12 mouse cellular contexts compared by ENCODE assay signal in the genomic region with DNA sequence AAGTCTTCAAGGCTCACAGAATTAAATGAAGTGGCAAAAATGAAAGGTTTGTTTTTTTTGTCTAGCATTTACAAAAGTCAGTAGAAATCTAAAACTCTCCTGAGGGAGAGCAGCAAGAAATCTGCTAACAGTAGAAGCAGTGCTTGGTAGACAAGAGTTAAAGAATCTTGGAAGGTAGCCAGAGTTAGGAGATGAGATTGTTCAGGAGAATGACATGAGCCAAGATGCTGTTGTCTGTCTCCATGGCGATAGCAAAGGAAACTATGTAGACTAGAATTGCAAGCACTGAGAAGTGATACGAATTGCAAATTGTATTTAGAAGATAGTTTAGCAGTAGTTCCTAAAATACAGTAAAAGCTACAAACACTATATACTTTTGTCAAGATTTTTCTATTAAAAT. TPM values are rescaled to one million over a fixed set of nuclear protein-coding genes. Genes with fewer than 3 reads are reported as not detected.
DNase-seq lines count a peak whose midpoint lies in the region; ATAC-seq lines count a peak whose summit lies in the region.
"Had no signal": no experiment of that assay in that cellular context is flagged by ENCODE, and none has a peak within 500 bp of the region (broad histone marks: within the 10 kb centered on the region; RNA-seq: fewer than 3 reads in every experiment).

No protein-coding gene starts in this region.

- H3K36me3 ChIP-seq in hindbrain, embryonic 14.5 days (replicated peaks; ENCODE audit: control insufficient read depth, insufficient read depth), result peaks cover 49% of the 10 kb centered on the region
- H3K36me3 ChIP-seq in hindbrain, embryonic 10.5 days, result peaks cover 53% of the 10 kb centered on the region
- peaks cover 37% of the 10 kb centered on the region for H3K36me3 ChIP-seq in midbrain, embryonic 14.5 days (ENCODE audit: control insufficient read depth, insufficient read depth, low read length)
- H3K36me3 ChIP-seq in midbrain, embryonic 10.5 days, result peaks cover 57% of the 10 kb centered on the region

- H3K4me1 ChIP-seq in hindbrain, embryonic 14.5 days (replicated peaks; ENCODE audit: control insufficient read depth, insufficient read depth, low read length), result peaks cover 17% of the 10 kb centered on the region
- H3K4me1 ChIP-seq in hindbrain, embryonic 10.5 days (replicated peaks), result peaks cover 27% of the 10 kb centered on the region
- H3K4me1 ChIP-seq in midbrain, embryonic 14.5 days (ENCODE audit: control insufficient read depth, insufficient read depth, low read length), result peaks cover 27% of the 10 kb centered on the region
- peaks cover 32% of the 10 kb centered on the region for H3K4me1 ChIP-seq in midbrain, embryonic 10.5 days

- ATAC-seq in hindbrain, embryonic 14.5 days (ENCODE audit: low FRiP score), result no peak
- ATAC-seq in midbrain, embryonic 14.5 days (ENCODE audit: low FRiP score, low TSS enrichment), result no peak
- ATAC-seq: inflammation-experienced regulatory T-cells, adult 6 months had no signal

- H3K4me3 ChIP-seq in hindbrain, embryonic 14.5 days (replicated peaks; ENCODE audit: low read length), result no peak overlapping the region
- no peak overlapping the region for H3K4me3 ChIP-seq in hindbrain, embryonic 10.5 days
- H3K4me3 ChIP-seq in midbrain, embryonic 14.5 days (replicated peaks; ENCODE audit: low read depth, low read length), result no peak overlapping the region
- H3K4me3 ChIP-seq in midbrain, embryonic 10.5 days, result no peak overlapping the region
- H3K4me3 ChIP-seq: embryonic facial prominence, embryonic 12.5 days had no signal

- 21% methylated on average over 2 of the region's 2 CpGs for WGBS in hindbrain, embryonic 14.5 days
- 69% methylated on average over 2 of the region's 2 CpGs for WGBS in hindbrain, embryonic 10.5 days
- WGBS in midbrain, embryonic 14.5 days, result 30% methylated on average over 2 of the region's 2 CpGs
- 78% methylated on average over 2 of the region's 2 CpGs for WGBS in midbrain, embryonic 10.5 days

- H3K4me2 ChIP-seq in hindbrain, embryonic 14.5 days (replicated peaks), result no peak overlapping the region
- 0 out of 2 replicates have a peak overlapping the region, but pooled peaks have one; percentile 6 for H3K4me2 ChIP-seq in midbrain, embryonic 14.5 days (ENCODE audit: low read length)
- H3K4me2 ChIP-seq: embryonic facial prominence, embryonic 12.5 days had no signal

- no peaks in the 10 kb centered on the region for H3K9me3 ChIP-seq in hindbrain, embryonic 14.5 days (ENCODE audit: control insufficient read depth, low read length)
- no peaks in the 10 kb centered on the region for H3K9me3 ChIP-seq in hindbrain, embryonic 10.5 days
- H3K9me3 ChIP-seq in midbrain, embryonic 14.5 days (ENCODE audit: control insufficient read depth, low read length), result no peaks in the 10 kb centered on the region
- H3K9me3 ChIP-seq in midbrain, embryonic 10.5 days (replicated peaks), result no peaks in the 10 kb centered on the region
- H3K9me3 ChIP-seq: embryonic facial prominence, embryonic 12.5 days had no signal

- peak; percentile 12 to 42 for DNase-seq in cerebellum, postnatal 10 days
- DNase-seq in cerebellum, adult 11 months, result no peak
- peak; percentile 71 for DNase-seq in hindbrain, embryonic 14.5 days (ENCODE audit: low spot score)
- no peak for DNase-seq in hindbrain, embryonic 10.5 days (ENCODE audit: low spot score)
- DNase-seq in midbrain, embryonic 14.5 days, result peak; percentile 80
- DNase-seq in midbrain, embryonic 10.5 days (ENCODE audit: low spot score), result no peak
- peak; percentile 9 for DNase-seq in lung, postnatal 14 days
- no peak for DNase-seq in frontal cortex, postnatal 10 days (ENCODE audit: low spot score in 2 of 2)

- H3K9ac ChIP-seq in hindbrain, embryonic 14.5 days, result no peak overlapping the region
- H3K9ac ChIP-seq in midbrain, embryonic 14.5 days (replicated peaks; ENCODE audit: low read length), result no peak overlapping the region
- H3K9ac ChIP-seq: embryonic facial prominence, embryonic 12.5 days had no signal

- H3K27ac ChIP-seq in hindbrain, embryonic 14.5 days, result no peak overlapping the region
- no peak overlapping the region for H3K27ac ChIP-seq in hindbrain, embryonic 10.5 days
- H3K27ac ChIP-seq in midbrain, embryonic 14.5 days (replicated peaks; ENCODE audit: low read depth, low read length), result no peak overlapping the region
- no peak overlapping the region for H3K27ac ChIP-seq in midbrain, embryonic 10.5 days (replicated peaks)
- H3K27ac ChIP-seq: embryonic facial prominence, embryonic 12.5 days; stomach, postnatal 0 days had no signal

- H3K27me3 ChIP-seq in hindbrain, embryonic 14.5 days (ENCODE audit: control insufficient read depth, insufficient read depth, low read length), result no peaks in the 10 kb centered on the region
- no peaks in the 10 kb centered on the region for H3K27me3 ChIP-seq in hindbrain, embryonic 10.5 days (ENCODE audit: insufficient read depth, poor library complexity, severe bottlenecking)
- no peaks in the 10 kb centered on the region for H3K27me3 ChIP-seq in midbrain, embryonic 14.5 days (ENCODE audit: control insufficient read depth, insufficient read depth, low read length)
- H3K27me3 ChIP-seq in midbrain, embryonic 10.5 days (ENCODE audit: low read depth, poor library complexity, severe bottlenecking), result no peaks in the 10 kb centered on the region
- H3K27me3 ChIP-seq: embryonic facial prominence, embryonic 12.5 days had no signal

RNA-seq across cellular contexts. Expression of a gene that starts 3.6 kb away (rescaled TPM):
- polyA plus RNA-seq in hindbrain, embryonic 14.5 days (2014; fragmentation: Nextera tagmentation; extraction: Ambion mirVana), result 19.3 and 20.0 TPM in 2 replicates
- 22.2 and 23.7 TPM in 2 replicates for polyA plus RNA-seq in hindbrain, embryonic 10.5 days (2016; fragmentation: Nextera tagmentation; extraction: Ambion mirVana)
- polyA plus RNA-seq in midbrain, embryonic 14.5 days (2014; fragmentation: Nextera tagmentation; extraction: Ambion mirVana), result 19.1 and 23.1 TPM in 2 replicates
- polyA plus RNA-seq in midbrain, embryonic 10.5 days (2016; fragmentation: Nextera tagmentation; extraction: Ambion mirVana), result 23.5 and 24.3 TPM in 2 replicates

RNA-seq across cellular contexts. Expression of a gene that starts 29.4 kb away (rescaled TPM):
- polyA plus RNA-seq in hindbrain, embryonic 14.5 days (2014; fragmentation: Nextera tagmentation; extraction: Ambion mirVana), result 0.07 TPM in 1 of 2 replicates, not detected in the other
- 0.07 TPM in 1 of 2 replicates, not detected in the other for polyA plus RNA-seq in hindbrain, embryonic 10.5 days (2016; fragmentation: Nextera tagmentation; extraction: Ambion mirVana)
- polyA plus RNA-seq in midbrain, embryonic 14.5 days (2014; fragmentation: Nextera tagmentation; extraction: Ambion mirVana), result 0.15 TPM in 1 of 2 replicates, not detected in the other
- polyA plus RNA-seq in midbrain, embryonic 10.5 days (2016; fragmentation: Nextera tagmentation; extraction: Ambion mirVana), result not detected in 2 replicates
- polyA plus RNA-seq: C2C12 had no signal

RNA-seq across cellular contexts. Expression of a gene that starts 40.9 kb away (rescaled TPM):
- not detected in 2 replicates for polyA plus RNA-seq in hindbrain, embryonic 14.5 days (2014; fragmentation: Nextera tagmentation; extraction: Ambion mirVana)
- polyA plus RNA-seq in hindbrain, embryonic 10.5 days (2016; fragmentation: Nextera tagmentation; extraction: Ambion mirVana), result not detected in 2 replicates
- not detected in 2 replicates for polyA plus RNA-seq in midbrain, embryonic 14.5 days (2014; fragmentation: Nextera tagmentation; extraction: Ambion mirVana)
- not detected in 2 replicates for polyA plus RNA-seq in midbrain, embryonic 10.5 days (2016; fragmentation: Nextera tagmentation; extraction: Ambion mirVana)
- polyA plus RNA-seq: C2C12; embryonic facial prominence, embryonic 12.5 days; inflammation-experienced regulatory T-cells, adult 6 months; stomach, postnatal 0 days had no signal

RNA-seq across cellular contexts. Expression of a gene that starts 49.9 kb away (rescaled TPM):
- polyA plus RNA-seq in hindbrain, embryonic 14.5 days (2014; fragmentation: Nextera tagmentation; extraction: Ambion mirVana), result 6.6 and 6.9 TPM in 2 replicates
- polyA plus RNA-seq in hindbrain, embryonic 10.5 days (2016; fragmentation: Nextera tagmentation; extraction: Ambion mirVana), result 2.9 and 3.1 TPM in 2 replicates
- polyA plus RNA-seq in midbrain, embryonic 14.5 days (2014; fragmentation: Nextera tagmentation; extraction: Ambion mirVana), result 6.7 and 8.0 TPM in 2 replicates
- polyA plus RNA-seq in midbrain, embryonic 10.5 days (2016; fragmentation: Nextera tagmentation; extraction: Ambion mirVana), result 2.7 and 2.9 TPM in 2 replicates

RNA-seq across cellular contexts. Expression of a gene that starts 54.9 kb away (rescaled TPM):
- not detected in 2 replicates for polyA plus RNA-seq in hindbrain, embryonic 14.5 days (2014; fragmentation: Nextera tagmentation; extraction: Ambion mirVana)
- not detected in 2 replicates for polyA plus RNA-seq in hindbrain, embryonic 10.5 days (2016; fragmentation: Nextera tagmentation; extraction: Ambion mirVana)
- polyA plus RNA-seq in midbrain, embryonic 14.5 days (2014; fragmentation: Nextera tagmentation; extraction: Ambion mirVana), result not detected in 2 replicates
- polyA plus RNA-seq in midbrain, embryonic 10.5 days (2016; fragmentation: Nextera tagmentation; extraction: Ambion mirVana), result not detected in 2 replicates
- polyA plus RNA-seq: C2C12; embryonic facial prominence, embryonic 12.5 days; inflammation-experienced regulatory T-cells, adult 6 months; stomach, postnatal 0 days had no signal

Comparison
In these comparisons a context has a peak if more than half of its experiments do, and no peak if none do; other contexts are left out.
1. DNase-seq: peak in cerebellum, postnatal 10 days (2 of 2), hindbrain, embryonic 14.5 days (single experiment), midbrain, embryonic 14.5 days (single experiment) and lung, postnatal 14 days (single experiment); none in cerebellum, adult 11 months (single experiment), hindbrain, embryonic 10.5 days (single experiment), midbrain, embryonic 10.5 days (single experiment) and frontal cortex, postnatal 10 days (0 of 2).